Mouse (Mus musculus) retina, embryonic 14.5 days (tissue): Measurements from ENCODE around the gene Ttll12.

Source experiments
- DNase-seq: peaks from one replicate; pipeline ENCODE4 v3.0.0-alpha.2; 2015; ENCODE audit warnings: low spot score

Gene Ttll12

GRCm38 (mm10) chr15:83593189-83593585, 1.8 kb downstream of the Ttll12 start:
- no peak for DNase-seq

- no peak for DNase-seq
Observed at GRCm38 (mm10) chr15:83592260-83593188, 2.4 kb downstream of the Ttll12 start.

DNA sequence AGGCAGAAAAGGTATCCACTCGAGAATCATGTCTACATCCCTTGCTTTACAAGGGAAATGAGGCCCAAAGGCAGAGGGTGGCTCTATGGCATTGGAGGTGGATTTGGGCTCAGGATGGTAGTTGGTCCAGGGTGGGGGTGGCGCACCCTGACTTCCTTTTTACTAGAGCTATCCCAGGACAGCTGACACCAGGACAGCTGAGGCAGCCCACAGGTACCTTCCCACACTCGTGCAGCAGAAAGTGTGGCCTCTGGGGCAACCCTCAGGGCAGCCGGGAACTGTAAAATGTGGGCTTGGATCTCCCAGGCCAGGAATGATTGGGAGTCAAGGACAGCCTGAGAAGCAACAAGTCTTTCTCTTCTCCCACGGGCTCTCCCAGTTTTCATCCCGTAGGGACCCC, 3.2 kb downstream of the Ttll12 start:
- no peak for DNase-seq

- no peak for DNase-seq
Observed at GRCm38 (mm10) chr15:83590841-83591240, 4.1 kb downstream of the Ttll12 start.

- DNase-seq, result no peak
Observed at GRCm38 (mm10) chr15:83584741-83585220, 10.2 kb downstream of the Ttll12 start.

GRCm38 (mm10) chr15:83583419-83584156, 11.4 kb downstream of the Ttll12 start:
- DNase-seq, result peak; percentile 65

GRCm38 (mm10) chr15:83582931-83583330, 12.0 kb downstream of the Ttll12 start:
- DNase-seq, result no peak

GRCm38 (mm10) chr15:83576651-83577050, 18.3 kb downstream of the Ttll12 start:
- no peak for DNase-seq

DNA sequence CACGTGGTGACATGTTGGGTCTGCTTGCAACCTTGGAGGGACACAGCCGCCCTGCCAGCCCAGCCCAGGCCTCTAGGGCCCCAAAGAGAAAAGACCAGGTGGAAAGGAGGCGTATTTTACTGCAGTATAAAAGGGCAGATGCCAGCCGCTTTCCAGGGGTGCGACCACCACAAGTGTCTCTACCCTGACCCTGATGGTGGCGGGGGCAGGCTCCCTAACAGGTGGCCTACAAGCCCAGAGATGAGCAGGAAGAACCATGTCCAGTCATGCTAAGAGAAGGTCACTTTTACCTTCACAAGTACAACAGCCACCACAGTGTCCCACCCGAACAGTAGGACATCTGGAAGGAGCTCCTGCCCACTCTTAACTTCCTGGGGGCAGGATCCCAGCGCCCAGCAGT, 19.4 kb downstream of the Ttll12 start:
- no peak for DNase-seq

- no peak for DNase-seq
Observed at GRCm38 (mm10) chr15:83574731-83575351, 20.1 kb downstream of the Ttll12 start.

DNA sequence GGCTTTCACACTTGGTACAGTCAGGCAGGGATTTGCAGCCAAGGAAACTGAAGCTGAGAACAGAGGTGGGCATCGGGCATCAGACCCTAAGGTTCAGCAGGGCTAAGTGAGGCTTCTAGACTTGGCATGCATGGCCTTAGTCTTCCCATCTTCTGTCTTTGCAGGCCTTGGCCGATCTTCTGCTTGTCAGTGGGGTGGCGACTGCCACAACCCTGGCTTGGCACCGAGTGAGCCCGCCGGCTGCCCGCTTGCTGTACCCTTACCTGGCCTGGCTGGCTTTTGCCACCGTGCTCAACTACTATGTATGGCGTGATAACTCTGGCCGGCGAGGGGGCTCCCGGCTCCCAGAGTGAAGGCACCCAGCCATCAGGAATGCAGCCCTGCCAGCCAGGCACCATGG, 21.4 kb downstream of the Ttll12 start:
- DNase-seq, result no peak

- no peak for DNase-seq
Observed at GRCm38 (mm10) chr15:83572132-83572531, 22.8 kb downstream of the Ttll12 start.

DNA sequence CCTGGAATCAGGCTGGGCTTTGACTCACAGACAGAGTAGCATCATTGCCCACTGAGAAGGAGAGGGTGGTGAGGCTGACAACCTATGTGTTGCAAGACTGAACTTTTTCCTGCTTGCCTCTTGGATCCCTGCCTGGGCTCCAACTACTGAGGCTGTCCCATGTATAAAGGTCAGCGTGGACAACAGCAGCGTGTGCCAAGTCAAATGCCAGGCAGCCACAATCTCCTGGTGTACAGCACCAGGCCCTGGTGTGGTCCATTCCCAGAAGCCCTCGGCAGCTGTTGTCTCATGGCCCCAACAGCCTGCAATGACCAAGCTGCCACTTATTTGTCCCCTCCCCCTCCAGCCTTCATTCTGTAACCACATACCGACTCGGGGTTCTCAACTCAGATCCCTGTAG, 23.3 kb downstream of the Ttll12 start:
- no peak for DNase-seq

- peak; percentile 32 for DNase-seq
Observed at GRCm38 (mm10) chr15:83570641-83571040, 24.3 kb downstream of the Ttll12 start.

- DNase-seq, result no peak
Observed at GRCm38 (mm10) chr15:83569682-83570081, 25.3 kb downstream of the Ttll12 start.

GRCm38 (mm10) chr15:83568544-83568943, 26.4 kb downstream of the Ttll12 start:
- no peak for DNase-seq

DNA sequence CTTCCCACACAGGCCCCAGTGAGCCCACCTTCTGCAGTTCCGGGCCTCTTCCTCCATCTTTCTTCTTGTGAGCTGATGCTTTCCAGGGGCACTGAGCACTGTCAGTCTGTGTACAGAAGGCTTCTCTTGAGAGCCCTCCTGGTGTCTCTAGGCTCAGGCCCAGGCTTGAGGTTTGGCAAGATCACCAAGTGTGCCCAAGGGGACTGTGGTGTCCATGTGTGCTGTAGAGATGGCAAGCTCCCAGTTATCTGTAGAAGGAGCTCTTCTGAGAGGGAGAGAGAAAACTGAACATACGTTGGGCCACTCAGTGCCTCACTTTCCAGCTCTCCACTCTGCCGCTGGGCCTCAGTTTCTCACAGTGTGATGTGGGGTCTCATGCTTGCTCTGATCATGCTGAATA, 27.2 kb downstream of the Ttll12 start:
- no peak for DNase-seq

- no peak for DNase-seq
Observed at GRCm38 (mm10) chr15:83566006-83566405, 29.0 kb downstream of the Ttll12 start.

GRCm38 (mm10) chr15:83565434-83565833, 29.5 kb downstream of the Ttll12 start:
- DNase-seq, result no peak

- DNase-seq, result peak; percentile 71
Observed at GRCm38 (mm10) chr15:83563857-83564651, 30.9 kb downstream of the Ttll12 start.

DNA sequence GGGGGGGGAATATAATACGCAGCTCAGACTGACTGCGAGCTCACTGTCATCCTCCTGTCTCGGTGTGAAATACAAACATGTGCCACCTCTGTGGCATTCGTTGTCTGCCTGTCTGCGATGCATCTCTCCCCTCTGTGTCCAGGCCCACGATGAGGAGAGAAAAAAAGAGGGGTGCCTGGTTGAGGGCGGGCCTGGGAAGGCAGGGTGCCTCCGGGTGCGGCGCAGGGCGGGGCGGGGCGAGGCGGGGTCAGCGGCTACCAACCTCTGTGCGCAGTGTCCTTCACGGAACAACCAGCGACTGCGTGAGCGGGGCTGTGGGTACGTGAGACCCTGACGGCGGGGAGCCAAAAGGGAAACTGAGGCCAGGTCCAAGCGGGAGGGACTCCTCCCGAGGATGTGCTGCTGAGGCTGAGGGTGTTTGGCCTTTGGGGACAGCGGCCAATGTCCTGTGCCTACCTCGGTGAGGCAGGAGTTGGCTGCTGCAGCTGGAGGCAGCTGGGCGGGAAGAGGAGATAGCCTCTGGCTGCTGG, 31.6 kb downstream of the Ttll12 start, which contains the start of the genes Tspo and Mcat:
Gene Tspo (plus strand): TSS at position 266 of the 530 bp plus-strand sequence.
Gene Mcat (minus strand): TSS at position 461 of the 530 bp plus-strand sequence.
- DNase-seq, result no peak
